Mouse (Mus musculus) thymus, adult 2 months (tissue): ENCODE measurements around the gene Ankrd28.

Source experiments
- CTCF ChIP-seq: fragments of 200-500 bp; IDR thresholded peaks from 2 replicates; pipeline ENCODE4 v1.5.1; 2012; ENCODE audit warnings: mild to moderate bottlenecking, control low read depth, low read length, moderate library complexity, borderline replicate concordance; ENCODE audit not compliant: control insufficient read depth, poor library complexity, insufficient read depth; ENCODE audit errors: extremely low read depth
- POLR2A ChIP-seq: fragments of 200-500 bp; IDR thresholded peaks from 2 replicates; pipeline ENCODE4 v1.6.1; 2012; ENCODE audit warnings: mild to moderate bottlenecking, low read length, control low read depth, moderate library complexity; ENCODE audit not compliant: control insufficient read depth, poor library complexity, insufficient read depth; ENCODE audit errors: extremely low read depth

GRCm38 (mm10) chr14:31700376-31700775, 130.1 kb downstream of the Ankrd28 start:
- no peak for TF ChIP-seq CTCF
- TF ChIP-seq POLR2A: no peak
